Mouse (Mus musculus) frontal cortex, postnatal 14 days (tissue): ENCODE data around the gene 2410015M20Rik.
"Not testable (repeated sequence)": the region's sequence is repeated elsewhere in the genome, so short reads cannot be mapped to it uniquely, and the experiment has no call there.

Experiments
- DNase-seq, 2 experiments: peaks; one replicate each; pipeline ENCODE4 v3.0.0; 2022; ENCODE audit warnings: low spot score in 2 of 2

Gene 2410015M20Rik

DNA sequence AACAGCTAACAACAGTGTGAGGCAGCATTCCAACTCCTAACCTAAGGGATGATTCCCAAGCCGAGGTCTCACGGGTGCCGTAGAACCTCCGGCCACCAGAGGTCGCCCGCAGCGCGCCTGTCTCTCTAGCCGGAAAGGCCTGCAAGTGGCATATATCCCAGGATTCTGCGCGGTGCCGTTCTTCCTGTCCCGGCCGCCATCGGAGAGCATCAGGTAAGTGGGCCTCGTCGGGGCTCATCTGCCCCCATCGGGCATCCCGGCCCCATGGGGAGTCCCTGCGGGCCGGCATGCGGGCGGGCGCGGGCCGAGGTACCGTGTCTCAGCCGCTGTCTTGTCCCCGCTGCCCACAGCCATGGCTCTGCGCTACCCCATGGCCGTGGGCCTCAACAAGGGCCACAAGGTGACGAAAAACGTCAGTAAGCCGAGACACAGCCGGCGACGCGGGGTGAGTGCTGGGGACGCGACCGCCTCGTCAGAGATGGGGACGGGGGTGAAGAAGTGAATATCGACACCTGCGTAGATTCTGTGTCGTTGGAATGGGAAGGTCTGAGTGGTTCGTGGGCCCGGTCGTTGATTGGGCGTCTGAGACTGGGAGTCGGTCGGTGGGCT, 3.8 kb upstream of the 2410015M20Rik start, which contains the start of gene Rpl36:
TSS of gene Rpl36 (plus strand) at position 181 of the 609 bp plus-strand sequence.
- peak; percentile 93 to 98 for DNase-seq

DNA sequence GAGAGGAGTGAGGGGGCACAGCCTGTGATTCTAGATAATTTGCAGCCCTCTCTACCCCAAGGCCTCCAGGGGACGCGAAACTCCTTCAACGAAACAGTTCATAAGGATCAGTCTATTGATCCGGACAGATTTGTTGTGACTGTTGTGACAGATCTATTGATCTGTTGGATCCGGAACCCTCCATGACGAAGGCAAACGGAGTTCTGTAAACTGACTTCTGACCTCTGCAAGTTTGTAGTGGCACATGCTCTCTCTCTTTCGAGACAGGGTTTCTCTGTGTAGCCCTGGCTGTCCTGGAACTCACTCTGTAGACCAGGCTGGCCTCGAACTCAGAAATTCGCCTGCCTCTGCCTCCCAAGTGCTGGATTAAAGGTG, 3.0 kb upstream of the 2410015M20Rik start:
- DNase-seq = not testable (repeated sequence)

- DNase-seq = no peak
Measured at GRCm38 (mm10) chr17:56611861-56612564, 2.4 kb upstream of the 2410015M20Rik start.

DNA sequence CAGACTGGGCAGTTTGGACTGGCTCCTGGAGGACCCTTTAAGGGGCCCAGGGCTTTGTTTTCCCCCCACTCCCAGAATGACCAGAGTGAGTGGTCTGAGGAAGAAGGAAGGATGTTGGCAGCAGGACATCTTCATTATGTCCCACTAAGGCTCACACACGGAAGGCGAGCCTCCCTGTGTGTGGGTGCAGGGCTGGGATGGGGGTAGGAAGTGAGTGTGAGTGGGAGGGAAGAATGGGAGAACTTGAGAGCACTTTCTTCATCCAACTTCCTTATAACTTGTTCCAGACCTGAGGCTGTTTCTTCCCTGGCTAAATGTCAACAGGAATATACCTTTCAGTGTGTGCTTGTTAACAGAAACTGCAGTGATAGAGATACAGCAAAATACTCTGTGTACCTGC, 1.8 kb upstream of the 2410015M20Rik start:
- no peak for DNase-seq

- no peak for DNase-seq
Measured at GRCm38 (mm10) chr17:56608699-56609098, 872 bp downstream of the 2410015M20Rik start.

DNA sequence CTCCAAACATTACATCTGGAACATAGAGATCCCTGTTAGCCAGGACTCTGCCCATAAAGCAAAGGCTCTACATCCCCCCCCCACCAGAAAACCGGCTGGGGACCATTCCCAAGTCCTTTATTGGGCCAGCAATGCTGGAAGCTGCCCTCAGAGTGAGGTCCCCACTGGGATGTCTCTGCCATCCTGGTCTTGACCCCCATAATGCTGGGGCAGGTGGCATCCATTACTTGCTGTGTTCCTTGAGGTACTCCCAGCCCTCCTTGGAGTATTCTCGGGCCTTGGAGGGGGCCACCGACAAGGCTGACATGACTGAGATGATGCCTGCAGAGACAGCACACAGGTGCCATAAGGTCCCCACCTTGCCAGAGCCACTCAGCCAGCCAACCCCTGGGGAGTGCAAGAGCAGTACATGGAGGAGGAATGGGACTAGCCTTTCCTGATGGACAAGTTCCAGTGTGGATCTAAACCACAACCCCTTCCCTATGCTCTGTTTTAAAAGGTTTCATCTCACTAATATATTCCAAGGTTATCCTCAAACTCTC, 2.0 kb downstream of the 2410015M20Rik start:
- no peak for DNase-seq

DNA sequence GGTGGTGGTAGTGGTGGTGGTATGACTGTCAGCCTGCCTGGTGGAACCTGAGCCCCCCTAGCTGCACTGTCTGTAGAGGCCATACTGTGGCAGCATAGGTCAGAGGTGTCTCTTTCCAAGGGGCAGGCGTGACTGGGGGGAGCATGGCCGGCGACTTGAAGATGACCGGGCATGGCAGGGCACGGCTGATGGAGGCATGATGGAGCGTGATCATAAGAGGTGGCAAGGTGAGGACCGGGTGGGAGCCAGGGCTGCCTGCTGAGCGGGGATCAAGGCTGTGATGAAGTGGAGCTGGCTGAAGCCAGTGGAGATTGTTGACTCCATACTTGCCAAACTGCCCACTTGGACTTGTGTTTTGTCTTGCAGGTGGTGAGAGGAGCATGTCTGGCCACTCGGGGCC, 4.1 kb downstream of the 2410015M20Rik start:
- DNase-seq = no peak

DNA sequence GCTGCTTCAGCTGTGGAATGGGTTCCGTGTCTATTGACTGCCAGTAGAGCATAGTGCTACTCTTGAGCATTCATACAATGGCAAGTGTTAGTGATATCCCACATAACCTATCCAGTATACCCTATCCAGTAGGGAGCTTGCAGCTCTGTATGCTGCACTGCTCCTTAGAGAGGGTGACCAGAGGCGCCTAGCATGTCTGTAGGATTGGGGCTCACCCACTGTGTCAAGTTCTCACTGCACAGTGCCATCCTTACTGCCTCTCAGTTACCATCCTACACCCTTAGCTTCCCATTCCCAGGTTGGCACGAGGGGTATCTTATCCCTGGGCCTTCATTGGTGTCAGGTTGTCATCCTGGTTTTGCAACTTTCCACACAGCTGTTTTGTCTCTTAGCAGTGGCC, 5.1 kb downstream of the 2410015M20Rik start:
- no peak for DNase-seq

- no peak for DNase-seq
Measured at GRCm38 (mm10) chr17:56604070-56604380, 5.5 kb downstream of the 2410015M20Rik start.

- no peak for DNase-seq
Measured at GRCm38 (mm10) chr17:56603186-56604069, 6.1 kb downstream of the 2410015M20Rik start.

GRCm38 (mm10) chr17:56593527-56594271, 15.9 kb downstream of the 2410015M20Rik start:
- DNase-seq = no peak

DNA sequence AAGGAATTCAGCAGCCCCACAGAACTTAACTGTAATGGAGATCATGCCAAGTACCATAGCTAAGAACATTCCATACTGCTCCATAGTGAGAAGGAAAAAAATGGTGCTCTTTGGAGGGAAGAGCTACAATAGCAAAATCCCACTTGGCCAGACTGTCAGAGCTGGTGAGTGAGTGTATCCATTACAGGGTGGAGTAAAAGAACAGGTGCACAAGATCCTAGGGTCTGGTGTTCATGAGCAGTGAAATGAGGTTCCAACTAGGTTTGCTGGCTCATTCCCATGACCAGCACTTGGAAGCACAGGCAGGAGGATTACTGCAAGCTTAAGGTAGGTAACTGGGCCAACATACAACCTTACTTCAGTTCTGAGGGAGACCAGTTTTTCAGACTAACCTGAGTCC, 17.0 kb downstream of the 2410015M20Rik start:
- no peak for DNase-seq

- DNase-seq = no peak
Measured at GRCm38 (mm10) chr17:56588921-56589320, 20.6 kb downstream of the 2410015M20Rik start.

GRCm38 (mm10) chr17:56587773-56588172, 21.8 kb downstream of the 2410015M20Rik start:
- DNase-seq = no peak

- DNase-seq = no peak
Measured at GRCm38 (mm10) chr17:56585171-56585821, 24.3 kb downstream of the 2410015M20Rik start.

GRCm38 (mm10) chr17:56584257-56585130, 25.1 kb downstream of the 2410015M20Rik start, which contains the start of the genes Safb2 and Safb:
Gene Safb2, minus strand, starts transcription at chr17:56584585.
Gene Safb, plus strand, starts transcription at chr17:56584825.
- peak; percentile 99 for DNase-seq

DNA sequence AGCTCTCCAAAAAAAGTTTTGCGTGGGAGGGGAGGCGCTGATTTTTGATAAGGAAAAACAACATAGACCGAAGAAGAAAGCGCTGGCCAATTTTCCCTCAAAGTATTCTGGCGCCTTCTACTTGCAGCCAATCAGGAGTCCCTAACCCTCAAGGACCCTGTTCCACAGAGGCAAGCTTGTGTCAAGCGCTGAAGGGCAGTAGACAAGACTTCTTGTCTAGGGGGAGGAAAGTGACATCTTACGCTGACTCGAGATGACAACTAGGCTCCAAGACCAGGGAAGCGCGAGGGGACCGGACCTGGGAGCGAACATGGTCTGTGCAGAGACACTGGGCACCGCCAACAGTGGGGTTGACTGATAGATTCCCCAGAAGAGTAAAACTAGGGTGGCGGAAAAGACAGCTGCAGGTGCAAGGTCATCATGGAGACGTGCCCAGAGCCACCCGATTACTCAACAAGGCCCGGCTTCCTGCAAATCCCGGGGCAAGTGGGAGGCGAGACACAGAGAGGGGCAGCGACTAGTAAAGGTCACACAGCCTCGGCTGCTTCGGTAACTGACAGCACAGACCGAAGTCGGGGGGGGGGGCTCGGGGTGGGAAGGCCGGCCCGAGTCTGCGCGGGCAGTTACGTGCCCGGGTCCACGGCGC, 25.8 kb downstream of the 2410015M20Rik start:
- DNase-seq = peak; percentile 40 to 50

GRCm38 (mm10) chr17:56583071-56583470, 26.5 kb downstream of the 2410015M20Rik start:
- no peak for DNase-seq

DNA sequence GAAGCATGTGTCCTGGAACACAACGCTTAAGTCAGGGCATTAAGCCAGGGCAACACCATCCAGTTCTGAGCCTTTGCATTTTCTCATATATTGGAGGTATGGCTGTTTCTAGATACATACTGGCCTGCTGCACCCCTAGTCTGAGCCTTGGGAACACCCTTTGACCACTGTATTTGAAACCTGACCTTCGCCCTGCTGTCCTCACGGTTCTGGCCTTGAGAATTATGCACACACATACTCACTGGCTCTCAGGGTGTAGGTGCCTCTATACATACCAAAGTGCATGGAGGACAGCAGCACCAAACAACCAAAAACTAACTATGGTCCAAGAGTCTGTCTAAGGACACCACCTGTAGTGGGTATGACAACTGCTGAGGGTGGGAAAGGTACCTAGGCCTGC, 36.6 kb downstream of the 2410015M20Rik start:
- no peak for DNase-seq
